Mouse (Mus musculus) liver, embryonic 14.5 days (tissue): ENCODE measurements around the gene Pard6b.

Experiments used
- CTCF ChIP-seq: IDR thresholded peaks from 2 replicates; pipeline ENCODE4 v1.5.1; 2016; ENCODE audit warnings: antibody characterized with exemption, low read depth, control low read depth
- EP300 ChIP-seq: IDR thresholded peaks from 2 replicates; pipeline ENCODE4 v1.6.1; 2016; ENCODE audit warnings: antibody characterized with exemption, low read depth

- TF ChIP-seq CTCF: no peak
- no peak for TF ChIP-seq EP300
These were observed 44.7 kb downstream of the Pard6b start for GRCm38 (mm10) chr2:168125288-168126089.
